Mouse (Mus musculus) brain, adult 2 months (tissue): ENCODE measurements around the gene Sipa1l3.

ENCODE experiments used
- DNase-seq: peaks from one replicate; pipeline ENCODE4 v3.0.0; 2011; ENCODE audit warnings: low read depth, low spot score

Gene Sipa1l3

DNA sequence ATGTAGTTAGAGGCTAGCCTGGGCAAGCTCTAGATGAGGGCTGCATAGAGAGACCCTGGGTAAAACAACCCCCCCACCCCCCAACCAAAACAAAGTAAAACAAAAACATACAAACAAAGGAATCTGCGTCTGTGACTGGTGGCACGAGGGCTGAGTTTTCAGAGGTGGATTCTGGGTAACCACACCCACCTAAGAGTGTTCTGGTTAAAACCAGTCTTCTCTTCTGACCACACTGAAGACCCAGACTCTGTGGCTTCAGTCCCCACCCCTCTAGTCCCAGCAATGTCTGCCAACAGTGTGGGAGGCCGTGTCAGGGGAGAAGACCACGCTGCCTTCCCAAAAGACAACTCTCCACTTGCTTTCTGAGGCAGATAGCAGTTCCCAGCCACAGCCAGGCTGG lies 72.3 kb downstream of the Sipa1l3 start:
- DNase-seq: no peak

DNA sequence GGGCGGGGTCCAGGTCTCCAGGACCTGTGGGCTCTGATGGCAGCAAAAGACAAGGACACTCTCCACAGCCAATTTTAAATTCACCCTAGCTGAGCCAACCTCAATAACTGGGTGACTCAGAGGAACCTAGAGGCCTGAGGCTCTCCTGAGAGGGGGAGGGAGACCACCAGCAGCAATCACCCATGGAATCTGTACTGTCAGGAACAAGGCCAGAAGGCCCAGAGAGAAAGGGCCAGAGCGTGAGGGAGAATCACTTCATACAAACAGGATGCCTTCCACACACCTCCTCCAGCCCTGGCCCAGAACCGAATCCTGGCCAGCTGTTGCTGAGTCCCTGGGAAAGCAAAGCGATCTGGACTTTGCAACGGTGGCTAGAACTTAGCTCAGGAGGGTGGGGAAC lies 73.9 kb downstream of the Sipa1l3 start:
- DNase-seq: no peak

DNA sequence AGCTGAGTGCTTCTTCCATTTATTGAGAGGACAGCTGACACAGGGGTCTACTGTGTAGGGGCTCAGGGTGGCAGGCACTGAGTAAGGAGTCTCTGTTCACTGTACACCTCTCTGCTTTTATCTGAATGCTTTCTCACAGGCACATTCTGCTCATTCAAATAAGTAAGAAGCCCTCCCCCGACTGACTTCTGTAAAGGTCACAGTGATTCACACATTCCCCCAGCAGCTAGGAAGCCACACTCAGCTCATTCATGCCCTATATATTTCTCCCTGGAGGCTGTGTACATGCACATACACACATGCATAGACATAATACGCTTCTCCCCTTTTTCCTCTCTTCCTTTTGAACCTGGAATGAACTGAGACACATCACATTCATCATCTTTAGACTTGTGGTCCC lies 74.4 kb downstream of the Sipa1l3 start:
- peak; percentile 81 for DNase-seq

DNA sequence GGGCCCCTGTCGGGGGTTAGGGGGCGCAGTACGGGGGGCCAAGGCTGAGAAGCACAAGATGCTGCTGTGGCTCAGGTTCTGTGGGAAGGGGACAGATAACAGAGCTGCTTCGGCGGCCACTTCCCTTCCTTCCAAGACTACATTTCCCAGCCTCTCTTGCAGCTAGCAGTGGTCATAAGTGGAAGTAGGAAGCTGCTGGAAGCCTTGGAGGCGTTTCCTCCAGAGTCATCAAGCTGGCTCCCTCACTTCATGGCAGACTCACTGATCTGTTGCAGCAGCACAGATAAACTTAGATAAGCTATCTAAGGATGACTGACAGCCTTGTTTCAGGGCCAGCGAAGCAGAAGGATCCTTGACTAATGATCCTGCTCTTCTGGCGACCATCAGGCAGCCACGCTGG lies 76.6 kb downstream of the Sipa1l3 start:
- DNase-seq: peak; percentile 68

DNA sequence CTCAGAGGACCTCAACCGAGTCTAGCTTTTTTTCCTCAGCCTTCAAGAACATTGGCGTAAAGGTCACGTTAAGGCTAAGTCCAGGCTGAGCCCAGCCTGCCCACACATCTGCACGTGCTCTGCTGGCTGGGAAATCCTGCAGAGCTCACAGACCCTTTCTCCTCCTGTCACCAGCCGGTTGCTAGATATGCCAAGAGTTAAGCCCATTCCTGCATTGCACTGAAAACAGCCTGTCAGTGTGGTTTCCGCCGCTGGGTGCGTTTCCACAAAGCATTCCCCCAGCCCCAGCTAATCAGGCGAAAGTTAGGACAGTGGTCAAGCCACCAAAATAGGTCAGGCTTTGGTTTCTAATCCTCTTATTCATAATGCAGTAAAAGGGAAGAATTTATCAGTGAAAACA lies 77.3 kb downstream of the Sipa1l3 start:
- no peak for DNase-seq

DNA sequence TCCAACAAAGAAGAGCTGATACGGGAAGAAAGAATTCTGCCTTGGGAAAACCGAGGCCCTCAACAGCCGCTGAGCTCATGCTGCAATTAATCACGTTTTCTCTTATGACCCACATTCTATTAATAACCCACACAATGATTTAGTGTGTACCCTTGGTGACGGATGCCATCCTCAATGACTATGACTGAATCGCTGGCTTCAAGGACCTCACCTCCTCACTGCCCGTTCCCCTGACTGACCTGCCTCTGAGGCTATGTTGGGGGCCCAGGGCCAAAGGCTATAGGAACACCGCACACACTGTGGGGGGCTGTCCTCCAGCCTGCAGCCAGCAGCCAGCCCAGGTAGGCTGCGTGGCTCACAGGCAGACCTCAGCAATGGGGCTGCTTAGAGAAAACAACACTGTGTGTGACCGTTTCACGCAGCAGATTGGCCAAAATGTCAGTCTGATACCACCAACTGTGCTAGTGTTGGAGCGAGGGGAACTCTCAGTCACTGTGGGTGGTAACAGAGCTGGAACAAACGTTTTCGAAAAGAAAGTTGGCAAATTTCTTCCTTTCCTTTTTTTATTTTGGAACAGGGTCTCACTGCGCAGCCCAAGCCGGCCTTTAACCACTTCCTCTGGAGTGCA lies 79.7 kb downstream of the Sipa1l3 start:
- DNase-seq: peak; percentile 63

DNA sequence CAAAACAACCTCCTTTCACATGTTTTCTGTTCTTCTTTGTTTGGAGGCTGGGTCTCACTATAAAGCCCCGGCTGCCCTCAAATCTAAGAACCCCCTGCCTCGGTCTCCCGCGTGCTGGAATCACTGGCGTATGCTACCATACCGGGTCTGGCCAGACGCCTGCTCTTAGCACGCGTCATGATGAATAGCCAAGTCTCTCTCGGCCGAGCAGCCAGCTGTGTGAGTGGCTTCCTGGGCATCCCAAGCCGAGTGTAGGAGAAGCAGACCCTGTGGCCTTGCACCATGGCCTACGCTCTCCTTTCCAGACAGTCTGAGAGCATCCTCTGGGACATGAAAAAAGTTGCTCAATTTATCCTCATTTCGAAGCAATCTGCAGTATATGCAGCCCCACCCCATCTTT lies 80.2 kb downstream of the Sipa1l3 start:
- no peak for DNase-seq

DNA sequence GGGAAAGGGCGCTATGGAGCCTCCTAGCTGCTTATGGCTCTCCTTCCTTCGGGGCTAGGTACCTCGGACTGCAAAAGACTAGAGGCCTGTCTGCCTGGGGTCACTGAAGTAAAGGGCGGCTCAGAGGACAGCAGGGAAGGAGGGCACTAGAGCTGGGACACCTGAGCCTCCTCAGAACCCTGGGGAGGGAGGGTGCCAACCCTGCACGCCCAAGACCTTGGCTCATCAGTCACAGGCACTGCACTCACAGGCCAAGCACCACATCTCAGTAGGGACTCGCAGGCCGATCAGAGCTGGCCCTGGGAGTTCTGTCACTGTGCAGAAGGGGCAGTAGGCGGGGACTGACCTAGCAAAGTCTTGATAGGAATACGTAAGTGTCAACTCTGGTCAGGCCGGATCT lies 81.4 kb downstream of the Sipa1l3 start:
- no peak for DNase-seq

DNA sequence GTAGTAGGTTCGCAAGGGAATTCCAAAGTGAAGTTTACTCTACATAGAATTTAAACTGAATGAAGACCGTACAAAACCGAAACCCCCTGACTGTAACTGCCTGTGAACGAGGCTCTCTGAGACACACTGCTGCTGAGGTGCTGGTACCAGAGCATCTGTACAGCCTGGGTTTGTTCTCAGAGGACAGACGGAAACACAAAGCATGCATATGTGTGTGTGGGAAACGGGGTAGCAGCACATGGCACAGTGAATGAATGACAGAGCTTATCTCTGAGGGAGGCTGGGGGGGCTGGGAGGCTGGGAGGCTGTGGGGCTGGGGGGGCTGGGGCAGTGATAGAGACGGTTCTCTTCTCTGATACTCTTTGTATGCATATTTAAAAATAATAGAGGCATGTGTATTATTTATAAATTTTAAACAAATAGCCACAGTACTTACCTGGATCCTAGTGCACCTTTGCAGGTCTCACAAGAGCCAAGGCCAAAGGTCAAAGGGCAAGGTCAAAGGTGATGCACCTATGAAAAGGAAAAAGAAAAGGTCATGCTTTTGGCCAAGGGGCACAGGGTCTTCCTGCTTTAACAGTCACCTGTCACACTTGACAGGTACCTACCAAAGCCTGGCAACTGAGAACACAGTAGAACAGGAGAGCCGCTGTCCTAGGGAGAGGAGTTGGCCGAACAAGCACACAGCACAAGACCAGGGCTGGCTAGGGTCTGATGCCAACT lies 84.0 kb downstream of the Sipa1l3 start:
- DNase-seq: no peak

DNA sequence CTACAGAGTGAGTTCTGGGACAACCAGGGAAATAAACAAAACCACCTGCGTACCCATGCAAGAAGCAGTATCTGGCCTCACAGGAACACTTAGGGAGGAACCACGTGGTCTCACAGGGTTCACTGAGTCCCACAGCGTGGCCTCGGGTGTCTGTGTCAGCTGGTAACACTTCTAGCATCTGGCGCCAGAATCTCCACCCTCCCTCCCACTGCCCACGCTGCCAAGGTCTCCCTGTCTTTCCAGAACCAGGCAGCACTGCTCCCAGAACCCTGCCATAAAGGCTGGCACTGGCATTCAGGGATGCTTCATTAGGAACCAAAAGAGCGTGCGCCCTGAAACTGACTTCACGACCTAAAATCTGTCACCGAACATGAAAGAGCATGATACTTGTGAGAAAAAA lies 84.7 kb downstream of the Sipa1l3 start:
- DNase-seq: no peak

DNA sequence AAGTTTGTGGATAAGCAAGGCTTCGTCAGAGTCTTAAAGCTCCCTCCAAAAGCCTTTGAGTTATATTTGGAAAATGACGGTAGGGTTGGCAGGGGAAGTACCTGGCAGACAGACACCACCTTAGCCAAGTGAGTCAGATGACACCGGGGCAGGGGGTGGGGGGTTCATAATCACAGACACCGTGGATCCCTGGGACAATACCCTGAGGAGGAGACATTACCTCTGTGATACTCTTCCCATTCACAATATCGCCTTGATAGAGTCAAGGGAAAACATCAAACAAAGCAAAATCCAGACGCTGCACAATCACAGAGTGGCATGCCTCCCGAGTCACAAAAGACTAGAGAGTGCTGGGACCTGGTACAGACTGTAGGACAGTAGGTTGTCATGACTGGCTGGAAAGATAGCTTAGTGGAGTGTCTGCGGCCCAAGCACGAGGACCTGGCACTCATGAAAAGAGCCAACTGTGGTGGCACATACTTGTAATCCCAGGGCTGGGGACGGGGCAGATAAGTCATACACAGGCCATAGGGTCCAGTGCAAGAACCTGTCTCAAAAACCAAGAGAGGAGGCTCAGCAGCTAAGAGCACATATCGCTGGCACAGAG lies 85.4 kb downstream of the Sipa1l3 start:
- peak; percentile 65 for DNase-seq

DNA sequence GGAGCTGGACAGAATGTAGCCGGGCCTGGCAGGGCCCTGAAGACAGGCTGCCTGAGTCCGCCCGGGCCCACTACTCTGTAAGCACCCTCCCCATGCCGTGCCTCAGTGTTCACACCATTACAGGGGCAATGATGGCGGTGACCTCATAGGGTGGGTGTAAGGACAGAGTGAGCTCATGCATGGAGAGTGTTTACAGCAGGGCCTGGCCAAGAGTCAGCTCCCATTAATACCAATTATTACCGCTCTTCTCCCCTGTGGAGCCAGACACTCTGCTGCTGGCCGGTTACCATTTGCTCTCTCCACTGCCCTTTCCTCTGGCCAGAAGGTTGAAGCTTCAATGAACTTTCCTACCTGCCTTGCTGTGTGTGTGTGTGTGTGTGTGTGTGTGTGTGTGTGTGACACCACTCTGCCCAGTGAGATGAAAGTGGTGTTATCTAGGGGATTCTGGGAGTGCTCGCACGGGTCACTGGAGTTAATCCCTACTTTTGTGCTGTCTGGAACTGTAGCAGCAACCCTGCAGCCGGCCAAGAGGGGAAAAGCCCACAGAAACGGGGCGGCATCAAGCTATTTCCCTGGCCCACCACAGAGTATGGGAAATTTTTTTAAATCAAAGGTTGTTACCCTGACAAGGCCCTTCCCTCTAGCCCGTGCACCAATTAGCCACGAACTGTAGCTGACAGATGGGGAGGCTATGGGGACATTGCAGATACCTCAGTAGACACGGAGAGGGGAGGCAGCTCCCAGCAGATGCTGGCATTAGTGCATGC lies 86.1 kb downstream of the Sipa1l3 start:
- DNase-seq: no peak

DNA sequence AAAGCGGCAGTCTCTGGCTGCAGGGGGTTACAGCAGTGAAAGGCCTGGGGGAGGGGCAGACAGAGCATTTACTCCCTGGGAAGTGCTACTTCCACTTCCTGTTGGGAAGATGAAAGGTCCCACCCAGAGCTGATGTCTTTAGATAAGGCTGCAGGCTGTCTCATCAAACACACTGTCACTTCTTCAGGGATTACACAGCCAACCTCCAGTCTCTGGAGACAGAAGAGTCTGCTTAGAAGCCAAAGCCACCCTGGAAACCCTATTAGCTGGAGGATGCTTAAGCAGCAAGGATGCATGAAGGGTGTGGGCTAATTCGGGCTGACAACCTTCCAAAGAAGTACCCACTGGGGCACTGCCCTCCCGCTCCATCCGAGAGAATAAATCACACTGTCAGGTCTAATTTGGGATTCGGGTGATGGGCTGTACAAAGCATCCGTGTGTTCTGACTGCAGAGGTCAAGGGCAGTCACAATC lies 87.7 kb downstream of the Sipa1l3 start:
- no peak for DNase-seq

DNA sequence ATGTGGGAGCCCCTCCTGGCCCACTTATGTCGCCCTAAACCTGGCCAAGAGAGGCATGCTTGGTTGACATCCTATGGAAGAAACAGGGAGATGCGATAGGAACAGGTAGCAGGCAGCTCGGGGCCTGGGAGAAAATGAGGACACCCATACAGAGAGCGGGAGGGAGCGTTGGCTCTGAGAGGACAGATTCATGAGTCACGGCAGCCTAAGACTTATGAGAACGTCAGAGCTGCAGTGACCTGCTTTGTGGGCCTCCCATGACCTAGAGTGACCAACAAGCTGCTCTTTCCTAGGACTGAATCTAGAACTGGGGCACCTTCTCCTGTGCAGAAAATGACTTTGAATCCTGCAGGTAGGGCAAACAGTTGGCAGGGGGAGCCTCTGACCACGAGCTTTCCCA lies 92.4 kb downstream of the Sipa1l3 start:
- DNase-seq: peak; percentile 87

DNA sequence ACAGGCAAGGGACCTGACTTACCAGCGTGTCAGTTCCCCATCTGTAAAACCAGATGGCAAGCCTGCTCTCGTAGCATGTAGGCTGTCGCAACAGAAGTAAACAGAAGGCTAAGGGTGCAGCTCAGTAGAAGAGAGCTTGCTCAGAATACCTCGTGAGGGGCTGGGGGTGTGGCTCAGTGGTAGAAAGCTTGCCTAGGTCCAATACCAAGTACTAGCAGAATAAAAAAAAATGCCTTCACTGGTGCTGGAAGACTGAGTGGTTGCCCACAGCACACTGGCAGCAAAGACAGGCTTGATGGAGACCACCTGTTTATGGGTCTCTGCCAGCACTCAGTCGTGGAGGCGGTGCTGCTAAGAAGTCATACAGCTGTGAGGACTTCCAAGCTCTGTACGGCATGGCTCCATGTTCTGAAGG lies 93.0 kb downstream of the Sipa1l3 start:
- DNase-seq: peak; percentile 76

DNA sequence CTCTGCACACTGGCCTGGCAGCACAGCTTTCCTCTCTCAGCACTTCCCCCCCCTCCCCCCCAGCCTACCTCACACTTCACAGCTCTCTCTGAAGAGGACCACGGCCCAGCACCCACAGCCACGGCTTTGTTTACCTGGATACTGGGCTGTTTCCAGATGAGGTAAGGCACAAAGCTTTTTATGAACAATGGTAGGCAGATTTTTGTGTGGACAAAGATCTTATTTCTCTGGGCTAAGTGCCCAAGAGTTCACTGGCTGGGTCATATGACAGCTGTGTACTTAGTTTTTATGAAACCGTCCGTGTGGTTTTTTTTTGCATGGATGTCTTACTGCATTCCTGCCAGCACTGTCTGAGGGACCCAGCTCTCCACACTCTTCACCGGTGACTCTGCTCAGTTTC lies 93.8 kb downstream of the Sipa1l3 start:
- no peak for DNase-seq

DNA sequence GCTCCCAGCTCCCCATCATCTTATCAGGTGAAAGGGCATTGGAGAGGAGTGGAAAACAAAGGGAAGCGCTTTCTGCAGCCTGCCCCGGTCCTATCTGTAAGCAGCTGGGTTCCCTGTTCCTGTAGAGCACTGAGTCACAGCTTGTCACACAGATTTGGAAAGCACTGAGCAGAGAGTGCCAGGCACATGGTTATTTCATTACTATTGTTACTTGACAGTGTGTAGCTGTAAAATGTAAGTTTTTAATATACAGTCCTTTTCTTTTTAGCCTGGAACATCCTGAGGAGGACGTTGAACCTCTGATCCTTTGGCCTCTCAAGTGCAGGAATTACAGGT lies 96.6 kb downstream of the Sipa1l3 start:
- DNase-seq: peak; percentile 79

DNA sequence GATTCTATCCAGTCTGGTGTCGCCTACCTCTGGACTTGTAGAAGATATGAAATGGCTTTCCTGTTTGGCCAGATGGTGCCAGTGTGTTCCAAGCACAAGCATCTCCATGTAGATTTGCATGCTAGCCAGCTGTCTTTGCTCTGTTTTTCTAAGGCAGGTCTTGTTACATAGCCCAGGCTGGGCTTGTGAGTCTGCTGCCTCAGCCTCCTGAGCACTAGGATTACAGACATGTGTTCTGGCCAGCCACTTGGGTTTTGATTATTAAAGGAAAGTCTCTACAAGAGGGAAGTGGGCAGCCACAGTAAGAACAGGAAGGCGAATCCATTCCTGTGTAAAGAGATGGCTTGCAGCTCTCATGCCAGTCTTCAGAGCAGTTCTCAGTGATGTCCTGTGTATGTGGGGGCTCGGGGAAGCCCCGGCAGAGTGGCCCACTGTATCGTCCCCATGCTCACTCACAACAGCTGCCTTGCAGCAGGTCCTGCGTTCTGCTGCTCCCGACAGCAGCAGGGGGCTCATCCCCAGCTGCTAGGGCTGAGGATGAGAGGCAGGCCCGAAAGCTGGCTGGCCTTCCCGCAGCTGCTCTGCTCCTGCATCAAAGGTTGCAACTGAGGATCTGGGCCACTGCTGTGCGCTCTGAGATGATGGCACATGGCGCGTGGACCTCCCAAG lies 97.1 kb downstream of the Sipa1l3 start:
- peak; percentile 77 for DNase-seq

DNA sequence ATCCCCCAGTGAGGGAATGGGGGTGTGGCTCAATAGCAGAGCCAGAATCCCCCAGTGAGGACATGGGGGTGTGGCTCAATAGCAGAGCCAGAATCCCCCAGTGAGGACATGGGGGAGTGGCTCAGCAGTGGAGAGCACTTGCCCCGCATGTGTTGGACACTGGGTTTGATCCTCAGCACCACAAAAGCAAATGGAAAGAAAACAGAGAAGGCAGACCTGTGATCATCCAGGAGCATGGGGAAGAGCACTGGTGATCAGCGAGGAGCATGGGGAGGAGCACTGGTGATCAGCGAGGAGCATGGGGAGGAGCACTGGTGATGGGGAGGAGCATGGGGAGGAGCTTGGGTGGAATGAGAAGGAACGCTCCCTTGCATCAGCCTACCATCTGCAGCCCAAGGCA lies 98.6 kb downstream of the Sipa1l3 start:
- no peak for DNase-seq

DNA sequence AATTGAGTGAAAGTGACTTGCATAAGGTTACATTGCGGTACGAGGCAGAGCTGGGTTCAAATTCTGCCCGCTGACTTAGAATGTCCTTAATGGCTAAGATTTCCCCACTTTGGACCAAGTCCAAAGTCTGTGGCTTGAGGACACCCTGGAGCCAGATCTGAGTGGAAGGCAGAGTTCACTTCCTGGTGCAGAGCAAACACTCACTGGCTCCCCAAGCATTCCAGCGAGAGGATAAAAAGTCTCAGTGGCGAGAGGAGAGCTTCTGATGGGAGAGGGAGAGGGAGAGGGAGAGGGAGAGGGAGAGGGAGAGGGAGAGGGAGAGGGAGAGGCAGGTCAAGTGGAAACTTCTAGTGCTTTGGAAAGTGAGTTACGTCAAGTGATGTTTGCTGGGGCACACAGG lies 100.2 kb downstream of the Sipa1l3 start:
- no peak for DNase-seq

DNA sequence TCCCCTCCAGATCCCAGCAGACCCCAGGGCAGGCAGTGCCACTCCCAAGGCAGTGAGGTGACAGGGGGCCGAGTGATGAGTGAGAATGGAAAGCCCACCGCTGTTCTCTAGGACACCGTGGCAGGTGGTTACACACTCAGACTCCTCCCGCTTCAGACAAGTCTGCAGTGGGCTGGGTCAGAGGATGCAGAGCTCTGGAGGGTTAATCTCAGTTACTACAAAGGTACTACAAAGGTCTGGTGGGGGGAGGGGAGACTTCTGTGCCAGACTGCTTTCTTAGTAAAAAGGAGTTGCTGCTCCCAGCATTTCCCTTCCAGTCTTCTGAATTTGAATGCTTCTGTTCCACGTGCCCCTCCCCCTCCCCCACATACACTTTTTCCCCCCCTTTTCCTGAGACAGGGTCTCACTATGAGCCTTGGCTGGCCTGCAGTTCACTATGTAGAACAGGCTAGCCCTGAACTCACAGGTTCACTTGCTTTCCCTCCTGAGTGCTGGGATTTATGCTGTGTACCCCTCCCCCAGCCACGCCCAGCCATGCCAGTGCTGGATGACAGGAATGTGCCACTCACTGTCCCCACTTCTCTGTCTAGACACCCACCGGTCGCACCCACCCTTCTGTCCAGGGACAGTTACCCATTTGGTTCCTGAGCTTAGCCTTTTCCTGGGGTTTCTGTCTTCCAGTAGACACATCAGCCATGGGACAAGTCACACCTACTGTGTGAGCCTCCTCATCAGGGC lies 100.9 kb downstream of the Sipa1l3 start:
- DNase-seq: no peak
